Mouse (Mus musculus): ENCODE data around the gene Arid5b.

Gene Arid5b

GRCm38 (mm10) chr10:68268629-68269028, 9.9 kb downstream of the Arid5b start:
- DNase-seq = no peak

GRCm38 (mm10) chr10:68263969-68264688, 14.4 kb downstream of the Arid5b start:
- DNase-seq = no peak

GRCm38 (mm10) chr10:68263296-68263968, 15.1 kb downstream of the Arid5b start:
- no peak for DNase-seq

GRCm38 (mm10) chr10:68259601-68260000, 18.9 kb downstream of the Arid5b start:
- no peak for DNase-seq

GRCm38 (mm10) chr10:68257358-68258056, 21.0 kb downstream of the Arid5b start:
- DNase-seq = no peak

GRCm38 (mm10) chr10:68256134-68256533, 22.4 kb downstream of the Arid5b start:
- no peak for DNase-seq

- DNase-seq = no peak
These were observed 25.0 kb downstream of the Arid5b start for GRCm38 (mm10) chr10:68253452-68254117.

- DNase-seq = no peak
These were observed 25.9 kb downstream of the Arid5b start for GRCm38 (mm10) chr10:68252650-68253049.

GRCm38 (mm10) chr10:68249355-68249782, 29.2 kb downstream of the Arid5b start:
- no peak for DNase-seq

GRCm38 (mm10) chr10:68248281-68249015, 30.1 kb downstream of the Arid5b start:
- DNase-seq = no peak

- no peak for DNase-seq
These were observed 30.9 kb downstream of the Arid5b start for GRCm38 (mm10) chr10:68247490-68248280.

GRCm38 (mm10) chr10:68246603-68247247, 31.8 kb downstream of the Arid5b start:
- DNase-seq = no peak

GRCm38 (mm10) chr10:68240804-68241485, 37.6 kb downstream of the Arid5b start:
- DNase-seq = no peak

GRCm38 (mm10) chr10:68240094-68240803, 38.3 kb downstream of the Arid5b start:
- no peak for DNase-seq

GRCm38 (mm10) chr10:68239426-68240070, 39.0 kb downstream of the Arid5b start:
- no peak for DNase-seq

- DNase-seq = no peak
These were observed 39.7 kb downstream of the Arid5b start for GRCm38 (mm10) chr10:68238707-68239425.

- DNase-seq = no peak
These were observed 40.4 kb downstream of the Arid5b start for GRCm38 (mm10) chr10:68238182-68238581.

GRCm38 (mm10) chr10:68236956-68237455, 41.5 kb downstream of the Arid5b start:
- no peak for DNase-seq

All from cerebellum, adult 11-12 months (tissue).